Mouse (Mus musculus): Measurements from ENCODE around the gene Ttll9. TPM values are rescaled to one million over a fixed set of nuclear protein-coding genes. Genes with fewer than 3 reads are reported as not detected.

Gene Ttll9
- polyA plus RNA-seq, 2 experiments = 0.14 to 0.47 TPM

GRCm38 (mm10) chr2:153053896-153054295 lies 91.6 kb downstream of the Ttll9 start:
- Histone ChIP-seq H3K9ac (ENCODE audit: low read depth, low read length, severe bottlenecking) (no peak overlapping the region), H3K9me3 (ENCODE audit: control insufficient read depth, low read length) (no peaks in the 10 kb centered on the region), H3K4me2 (replicated peaks; ENCODE audit: low read depth, low read length, severe bottlenecking) (no peak overlapping the region), H3K4me3 (replicated peaks; ENCODE audit: low read length) (no peak overlapping the region), H3K36me3 (ENCODE audit: control insufficient read depth, insufficient read depth, low read length) (no peaks in the 10 kb centered on the region), H3K4me1 (ENCODE audit: control insufficient read depth, insufficient read depth, low read length) (no peaks in the 10 kb centered on the region), H3K27ac (replicated peaks; ENCODE audit: low read depth, low read length) (no peak overlapping the region), H3K27me3 (ENCODE audit: control insufficient read depth, insufficient read depth, low read length) (peaks cover 27% of the 10 kb centered on the region)
- WGBS = 85% methylated on average over 8 of the region's 8 CpGs
- ATAC-seq (ENCODE audit: low FRiP score, low read depth) = no peak
- no peak for TF ChIP-seq POLR2A (IDR thresholded peaks at IDR 0.05; ENCODE audit: borderline replicate concordance, extremely low read depth, insufficient read depth, insufficient read length)
- no peak for DNase-seq (ENCODE audit: low spot score)

DNA sequence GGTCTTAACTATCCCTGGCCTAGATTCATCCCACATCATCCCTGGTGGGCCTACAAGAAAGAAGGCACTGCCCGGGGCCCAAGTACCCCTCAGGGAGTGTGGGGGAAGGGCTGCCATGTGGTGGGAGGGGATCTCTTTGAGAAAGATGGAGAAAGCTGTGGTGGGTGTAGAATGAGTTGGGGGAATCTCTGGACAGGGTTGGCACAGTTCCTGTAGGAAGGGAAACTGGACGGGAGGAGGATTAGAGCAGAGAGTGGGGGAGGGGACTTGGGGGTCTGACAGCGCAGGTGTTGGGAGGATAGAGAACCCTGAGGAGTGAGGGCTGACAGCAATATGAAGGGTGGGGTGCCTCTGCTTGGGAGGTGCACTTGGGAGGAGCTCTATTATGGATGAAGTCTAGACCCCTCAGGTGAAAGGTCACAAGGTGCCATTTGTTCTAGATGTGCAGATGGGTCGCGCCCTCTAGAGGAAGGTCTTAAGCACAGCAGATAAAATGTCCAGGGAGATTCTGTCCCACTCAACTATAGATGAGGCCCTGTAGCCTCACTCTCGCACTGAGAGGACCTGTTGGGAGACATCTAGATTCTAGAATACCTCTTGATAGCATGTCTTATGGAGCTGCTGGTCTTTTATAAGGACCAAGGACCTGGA lies 93.1 kb downstream of the Ttll9 start:
- Histone ChIP-seq H3K27ac (replicated peaks; ENCODE audit: low read depth, low read length) (no peak overlapping the region), H3K9ac (ENCODE audit: low read depth, low read length, severe bottlenecking) (no peak overlapping the region), H3K4me1 (ENCODE audit: control insufficient read depth, insufficient read depth, low read length) (no peaks in the 10 kb centered on the region), H3K4me3 (replicated peaks; ENCODE audit: low read length) (no peak overlapping the region), H3K27me3 (ENCODE audit: control insufficient read depth, insufficient read depth, low read length) (peaks cover 27% of the 10 kb centered on the region), H3K9me3 (ENCODE audit: control insufficient read depth, low read length) (no peaks in the 10 kb centered on the region), H3K4me2 (replicated peaks; ENCODE audit: low read depth, low read length, severe bottlenecking) (no peak overlapping the region), H3K36me3 (ENCODE audit: control insufficient read depth, insufficient read depth, low read length) (no peaks in the 10 kb centered on the region)
- ATAC-seq (ENCODE audit: low FRiP score, low read depth) (no peak), DNase-seq (ENCODE audit: low spot score) (no peak)
- WGBS = 59% methylated on average over 6 of the region's 6 CpGs
- no peak for TF ChIP-seq POLR2A (IDR thresholded peaks at IDR 0.05; ENCODE audit: borderline replicate concordance, extremely low read depth, insufficient read depth, insufficient read length)

Other genes with a start within 250 kb of the Ttll9 start
- gene Id1, start 226.2 kb upstream of the Ttll9 start, polyA plus RNA-seq (2012; rRNA removed) = 444 and 565 TPM in 2 replicates
- gene Id1, start 226.2 kb upstream of the Ttll9 start, polyA plus RNA-seq (2014; fragmentation: Nextera tagmentation; extraction: Ambion mirVana) = 184 and 198 TPM in 2 replicates
- 21.7 and 23.7 TPM in 2 replicates for gene Cox4i2, start 208.3 kb upstream of the Ttll9 start, polyA plus RNA-seq (2012; rRNA removed)
- 33.6 and 34.7 TPM in 2 replicates for gene Cox4i2, start 208.3 kb upstream of the Ttll9 start, polyA plus RNA-seq (2014; fragmentation: Nextera tagmentation; extraction: Ambion mirVana)
- 46.8 and 54.3 TPM in 2 replicates for gene Bcl2l1, start 130.8 kb upstream of the Ttll9 start, polyA plus RNA-seq (2012; rRNA removed)
- 91.2 and 96.3 TPM in 2 replicates for gene Bcl2l1, start 130.8 kb upstream of the Ttll9 start, polyA plus RNA-seq (2014; fragmentation: Nextera tagmentation; extraction: Ambion mirVana)
- gene Tpx2, start 114.5 kb upstream of the Ttll9 start, polyA plus RNA-seq (2012; rRNA removed) = 36.0 and 51.3 TPM in 2 replicates
- 71.8 and 83.6 TPM in 2 replicates for gene Tpx2, start 114.5 kb upstream of the Ttll9 start, polyA plus RNA-seq (2014; fragmentation: Nextera tagmentation; extraction: Ambion mirVana)
- gene Mylk2, start 51.1 kb upstream of the Ttll9 start, polyA plus RNA-seq (2012; rRNA removed) = 0.40 and 0.62 TPM in 2 replicates
- 0.10 TPM in 1 of 2 replicates, not detected in the other for gene Mylk2, start 51.1 kb upstream of the Ttll9 start, polyA plus RNA-seq (2014; fragmentation: Nextera tagmentation; extraction: Ambion mirVana)
- gene Foxs1, start 29.3 kb upstream of the Ttll9 start, polyA plus RNA-seq (2012; rRNA removed) = 2.2 and 3.0 TPM in 2 replicates
- 2.1 and 2.9 TPM in 2 replicates for gene Foxs1, start 29.3 kb upstream of the Ttll9 start, polyA plus RNA-seq (2014; fragmentation: Nextera tagmentation; extraction: Ambion mirVana)
- 2.0 and 2.2 TPM in 2 replicates for gene Dusp15, start 10.8 kb upstream of the Ttll9 start, polyA plus RNA-seq (2012; rRNA removed)
- 0.36 and 0.48 TPM in 2 replicates for gene Dusp15, start 10.8 kb upstream of the Ttll9 start, polyA plus RNA-seq (2014; fragmentation: Nextera tagmentation; extraction: Ambion mirVana)
- 107 and 118 TPM in 2 replicates for gene Pdrg1, start 52.9 kb downstream of the Ttll9 start, polyA plus RNA-seq (2012; rRNA removed)
- 90.8 and 91.0 TPM in 2 replicates for gene Pdrg1, start 52.9 kb downstream of the Ttll9 start, polyA plus RNA-seq (2014; fragmentation: Nextera tagmentation; extraction: Ambion mirVana)
- gene Xkr7, start 69.4 kb downstream of the Ttll9 start, polyA plus RNA-seq (2012; rRNA removed) = 0.03 TPM in 1 of 2 replicates, not detected in the other
- gene Xkr7, start 69.4 kb downstream of the Ttll9 start, polyA plus RNA-seq (2014; fragmentation: Nextera tagmentation; extraction: Ambion mirVana) = not detected in 2 replicates
- gene Ccm2l, start 103.5 kb downstream of the Ttll9 start, polyA plus RNA-seq (2012; rRNA removed) = 11.4 and 15.2 TPM in 2 replicates
- gene Ccm2l, start 103.5 kb downstream of the Ttll9 start, polyA plus RNA-seq (2014; fragmentation: Nextera tagmentation; extraction: Ambion mirVana) = 2.1 and 3.2 TPM in 2 replicates
- 8.4 and 11.4 TPM in 2 replicates for gene Hck, start 146.0 kb downstream of the Ttll9 start, polyA plus RNA-seq (2012; rRNA removed)
- 9.0 and 11.1 TPM in 2 replicates for gene Hck, start 146.0 kb downstream of the Ttll9 start, polyA plus RNA-seq (2014; fragmentation: Nextera tagmentation; extraction: Ambion mirVana)
- gene Tm9sf4, start 198.8 kb downstream of the Ttll9 start, polyA plus RNA-seq (2012; rRNA removed) = 73.4 and 84.8 TPM in 2 replicates
- gene Tm9sf4, start 198.8 kb downstream of the Ttll9 start, polyA plus RNA-seq (2014; fragmentation: Nextera tagmentation; extraction: Ambion mirVana) = 97.7 and 100 TPM in 2 replicates